ENCODE assay signal across 20 mouse cellular contexts in genomic region chr12:80184041-80184440, GRCm38 (mm10).
"Had no signal": no experiment of that assay in that cellular context is flagged by ENCODE, and none has a peak within 500 bp of the region (broad histone marks: within the 10 kb centered on the region; RNA-seq: fewer than 3 reads in every experiment).

No protein-coding gene starts in this region.

- H3K27me3 ChIP-seq: limb, embryonic 13.5 days; liver, embryonic 13.5 days; midbrain, embryonic 12.5 days; midbrain, embryonic 15.5 days; neural tube, embryonic 12.5 days; neural tube, embryonic 15.5 days had no signal

- H3K4me2 ChIP-seq: limb, embryonic 13.5 days; liver, embryonic 13.5 days; lung, embryonic 14.5 days; midbrain, embryonic 12.5 days; midbrain, embryonic 15.5 days; neural tube, embryonic 12.5 days; neural tube, embryonic 15.5 days had no signal

- H3K27ac ChIP-seq: layer of hippocampus, adult 2 months; limb, embryonic 10.5 days; limb, embryonic 13.5 days; liver, embryonic 13.5 days; macrophage; midbrain, embryonic 12.5 days; midbrain, embryonic 15.5 days; neural tube, embryonic 12.5 days; neural tube, embryonic 15.5 days had no signal

- H3K9me3 ChIP-seq: limb, embryonic 10.5 days; limb, embryonic 13.5 days; liver, embryonic 13.5 days; midbrain, embryonic 12.5 days; midbrain, embryonic 15.5 days; neural tube, embryonic 12.5 days; neural tube, embryonic 15.5 days had no signal

- H3K36me3 ChIP-seq: midbrain, embryonic 15.5 days had no signal

- H3K9ac ChIP-seq: limb, embryonic 13.5 days; liver, embryonic 13.5 days; lung, embryonic 14.5 days; midbrain, embryonic 12.5 days; midbrain, embryonic 15.5 days; neural tube, embryonic 12.5 days; neural tube, embryonic 15.5 days had no signal

- ATAC-seq: inflammation-experienced regulatory T-cells, adult 6 months; intestine, embryonic 16.5 days; lung, postnatal 0 days; midbrain, embryonic 15.5 days had no signal

- H3K4me1 ChIP-seq: limb, embryonic 10.5 days; limb, embryonic 13.5 days; midbrain, embryonic 12.5 days; midbrain, embryonic 15.5 days; neural tube, embryonic 12.5 days; neural tube, embryonic 15.5 days had no signal

- DNase-seq: layer of hippocampus, adult 9-11 months; liver; liver, embryonic 13.5 days; lung, embryonic 14.5 days; right cerebral cortex, adult 18-20 months; right cerebral cortex, postnatal 14 days; right cerebral cortex, postnatal 4 days; thymus, adult 18-20 months; thymus, postnatal 36 days had no signal

- H3K4me3 ChIP-seq: layer of hippocampus, adult 2 months; limb, embryonic 10.5 days; limb, embryonic 13.5 days; liver, embryonic 13.5 days; midbrain, embryonic 12.5 days; midbrain, embryonic 15.5 days; neural tube, embryonic 12.5 days; neural tube, embryonic 15.5 days had no signal
